Mouse (Mus musculus) splenic B cell, adult 2 months (primary cell): ENCODE measurements around the gene Aga.
"Not testable (repeated sequence)": the region's sequence is repeated elsewhere in the genome, so short reads cannot be mapped to it uniquely, and the experiment has no call there.

Experiments used
- DNase-seq: peaks from one replicate; pipeline ENCODE4 v3.0.0-alpha.2; 2011; ENCODE audit warnings: low read depth, low spot score
- H3K27me3 ChIP-seq: 2 replicates; pipeline ENCODE4 v1.6.1; 2012; ENCODE audit warnings: mild to moderate bottlenecking, low read length, moderate library complexity, mixed read lengths; ENCODE audit not compliant: control insufficient read depth, poor library complexity, insufficient read depth, severe bottlenecking
- H3K36me3 ChIP-seq: 2 replicates; pipeline ENCODE4 v1.6.1; 2012; ENCODE audit warnings: mild to moderate bottlenecking, low read length, moderate library complexity, mixed read lengths; ENCODE audit not compliant: control insufficient read depth, poor library complexity, insufficient read depth, severe bottlenecking

The Aga gene

DNA sequence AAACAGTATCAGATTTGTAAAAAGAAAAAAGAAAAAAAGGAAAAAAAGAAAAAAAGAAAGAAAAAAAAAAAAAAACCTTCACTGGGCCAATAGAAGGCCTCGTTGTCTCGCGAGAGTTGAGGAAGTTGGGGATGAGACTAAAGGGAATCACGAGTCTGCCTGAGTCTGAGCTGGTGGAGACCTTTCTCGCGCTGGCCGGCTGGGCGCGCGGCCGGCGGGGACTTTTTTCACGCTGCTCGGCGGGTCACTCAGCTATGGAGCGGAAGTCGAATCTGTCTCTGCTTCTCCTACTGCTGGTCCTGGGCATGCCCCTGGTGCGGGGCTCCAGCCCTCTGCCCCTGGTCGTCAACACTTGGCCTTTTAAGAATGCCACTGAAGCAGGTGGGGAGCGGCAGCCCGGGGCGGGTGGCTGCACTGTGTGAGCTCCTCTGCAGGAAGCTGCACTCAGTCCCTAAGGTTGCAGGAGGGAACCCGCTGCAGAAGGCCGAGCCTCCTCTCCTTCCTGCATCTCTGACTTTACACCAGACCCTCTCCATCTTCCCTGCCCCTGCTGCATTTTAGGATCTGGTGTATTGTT, at the start of gene Aga:
TSS of gene Aga (plus strand) at position 177 of the 577 bp plus-strand sequence.
- DNase-seq: peak; percentile 96
- Histone ChIP-seq H3K27me3 (no peaks in the 10 kb centered on the region), H3K36me3 (peaks cover 4% of the 10 kb centered on the region; the same call in 1 of the 2 replicates)

DNA sequence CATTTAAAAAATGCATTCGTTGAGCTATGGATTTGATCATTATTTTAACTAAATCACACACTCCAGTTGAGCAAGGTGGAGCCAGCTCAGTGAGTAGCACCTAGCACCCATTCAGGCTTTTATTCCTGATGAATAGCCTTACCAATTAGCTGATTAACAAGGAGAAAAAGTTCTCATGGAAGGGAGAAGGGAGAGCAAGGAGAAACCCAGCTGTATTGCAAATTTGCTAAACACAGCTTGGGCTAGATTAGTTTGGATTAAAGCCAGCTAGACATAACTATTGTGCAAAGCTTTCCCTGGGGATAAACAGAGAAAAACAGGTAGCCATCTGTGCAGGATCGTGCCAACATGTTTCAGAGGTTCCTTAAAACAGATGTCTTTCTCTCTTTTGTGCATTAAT, 22.5 kb upstream of the Aga start:
- Histone ChIP-seq H3K27me3 (no peaks in the 10 kb centered on the region), H3K36me3 (no peaks in the 10 kb centered on the region)
- DNase-seq: no peak

DNA sequence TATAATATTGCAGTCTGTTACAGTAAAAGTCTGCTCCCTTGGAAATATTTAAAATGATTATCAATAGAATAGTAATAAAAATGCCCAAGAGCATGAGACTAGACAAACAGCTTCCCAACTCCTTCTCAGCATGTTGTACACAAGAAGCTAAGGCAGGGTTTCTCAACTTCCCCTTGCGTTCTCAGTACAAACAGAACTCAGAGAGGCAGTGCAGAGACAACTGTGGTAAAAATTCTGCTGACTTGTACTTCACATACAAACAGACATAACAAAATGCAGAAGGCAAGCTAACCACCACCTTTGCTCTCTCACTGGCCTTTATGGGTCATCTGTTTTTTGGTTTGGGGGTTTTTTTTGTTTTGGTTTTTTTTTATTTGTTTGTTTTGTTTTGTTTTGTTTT, 15.3 kb upstream of the Aga start:
- Histone ChIP-seq H3K36me3 (no peaks in the 10 kb centered on the region), H3K27me3 (no peaks in the 10 kb centered on the region)
- no peak for DNase-seq

- DNase-seq: no peak
- H3K36me3 ChIP-seq: no peaks in the 10 kb centered on the region
- H3K27me3 ChIP-seq: no peaks in the 10 kb centered on the region
Observed at GRCm38 (mm10) chr8:53496885-53497326, 14.6 kb upstream of the Aga start.

- not testable (repeated sequence) for H3K36me3 ChIP-seq, DNase-seq, H3K27me3 ChIP-seq
Observed at GRCm38 (mm10) chr8:53538049-53538448, 26.5 kb downstream of the Aga start.

DNA sequence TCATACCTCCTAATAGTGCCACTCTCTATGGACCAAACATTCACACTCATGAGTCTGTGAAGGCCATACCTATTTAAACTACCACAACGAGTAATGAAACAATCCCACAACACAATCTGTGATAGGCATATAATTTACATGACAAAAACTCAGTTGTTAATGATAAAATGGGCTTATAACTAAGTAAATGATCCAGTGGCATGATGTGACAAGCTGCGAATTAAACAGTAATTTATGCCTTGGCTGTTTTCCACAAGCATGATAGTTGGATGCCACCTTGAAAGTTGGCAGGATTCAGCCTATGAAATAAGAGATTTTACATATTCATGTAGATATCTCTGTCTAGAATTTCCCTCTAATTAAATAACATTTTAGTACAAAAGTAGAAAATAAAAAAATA, 28.1 kb downstream of the Aga start:
- DNase-seq: no peak
- Histone ChIP-seq H3K27me3 (no peaks in the 10 kb centered on the region), H3K36me3 (no peaks in the 10 kb centered on the region)

- H3K36me3 ChIP-seq: no peaks in the 10 kb centered on the region
- no peaks in the 10 kb centered on the region for H3K27me3 ChIP-seq
- DNase-seq: no peak
Observed at GRCm38 (mm10) chr8:53562441-53563040, 51.0 kb downstream of the Aga start.

DNA sequence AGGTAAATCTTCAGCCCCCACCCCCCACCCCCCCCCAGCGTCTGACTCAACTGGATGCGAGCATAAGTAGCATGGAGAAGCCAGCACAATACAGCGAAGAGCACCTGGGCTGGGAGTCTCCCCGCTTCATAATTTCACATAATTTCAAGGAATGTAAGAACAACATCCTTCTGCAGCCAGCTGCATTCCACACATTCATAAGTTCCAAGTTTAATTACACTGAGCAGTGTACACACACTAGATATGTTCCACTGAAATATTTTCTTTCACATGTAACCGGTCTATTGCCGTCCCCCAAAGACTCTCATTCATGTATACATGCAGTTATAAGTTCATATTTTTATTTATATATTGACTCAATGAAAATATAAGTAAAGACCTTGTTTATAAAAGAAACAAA, 54.7 kb downstream of the Aga start:
- Histone ChIP-seq H3K36me3 (no peaks in the 10 kb centered on the region), H3K27me3 (no peaks in the 10 kb centered on the region)
- DNase-seq: no peak
